Mouse (Mus musculus) E14TG2a.4 (cell line): ENCODE results near the gene Zbp1.

Experiments
- H3K27me3 ChIP-seq: 2 replicates; pipeline ENCODE4 v1.6.1; 2014; ENCODE audit warnings: low read length, control low read depth; ENCODE audit not compliant: insufficient read depth
- H3K36me3 ChIP-seq: 2 replicates; pipeline ENCODE4 v1.6.1; 2014; ENCODE audit warnings: low read length, control low read depth; ENCODE audit not compliant: insufficient read depth
- H3K4me1 ChIP-seq: replicated peaks from 2 replicates; pipeline ENCODE4 v1.6.1; 2014; ENCODE audit warnings: low read depth, low read length, control low read depth
- H3K4me3 ChIP-seq: replicated peaks from 2 replicates; pipeline ENCODE4 v1.5.1; 2014; ENCODE audit warnings: mild to moderate bottlenecking, low read length
- H3K9me3 ChIP-seq: 2 replicates; pipeline ENCODE4 v1.6.1; 2014; ENCODE audit warnings: low read length, control low read depth
- CTCF ChIP-seq: conservative IDR thresholded peaks from 2 replicates; pipeline ENCODE4 v1.5.1; 2014; ENCODE audit warnings: low read length
- NANOG ChIP-seq: IDR thresholded peaks from 2 replicates; pipeline ENCODE4 v1.6.1; 2014; ENCODE audit warnings: borderline replicate concordance, low read length, mixed read lengths
- POU5F1 ChIP-seq: IDR thresholded peaks from 2 replicates; pipeline ENCODE4 v1.6.1; 2014; ENCODE audit warnings: low read length, borderline replicate concordance

Zbp1 gene

GRCm38 (mm10) chr2:173216840-173217239 lies 1.9 kb downstream of the Zbp1 start:
- H3K36me3 ChIP-seq, result no peaks in the 10 kb centered on the region
- TF ChIP-seq POU5F1 (no peak), NANOG (no peak), CTCF (no peak)
- H3K27me3 ChIP-seq, result peaks cover 19% of the 10 kb centered on the region
- H3K9me3 ChIP-seq, result no peaks in the 10 kb centered on the region
- H3K4me3 ChIP-seq, result 0 out of 2 replicates have a peak overlapping the region, but pooled peaks have one; percentile 1
- peaks cover 35% of the 10 kb centered on the region for H3K4me1 ChIP-seq

GRCm38 (mm10) chr2:173212227-173212626 lies 6.5 kb downstream of the Zbp1 start:
- Histone ChIP-seq H3K27me3 (peaks cover 17% of the 10 kb centered on the region), H3K4me1 (peaks cover 22% of the 10 kb centered on the region), H3K4me3 (no peak overlapping the region), H3K9me3 (no peaks in the 10 kb centered on the region), H3K36me3 (no peaks in the 10 kb centered on the region)
- TF ChIP-seq CTCF (no peak), POU5F1 (no peak), NANOG (no peak)

- TF ChIP-seq CTCF (no peak), NANOG (no peak), POU5F1 (no peak)
- Histone ChIP-seq H3K36me3 (no peaks in the 10 kb centered on the region), H3K4me1 (peaks cover 26% of the 10 kb centered on the region), H3K4me3 (no peak overlapping the region), H3K27me3 (peaks cover 3% of the 10 kb centered on the region; the same call in 1 of the 2 replicates), H3K9me3 (no peaks in the 10 kb centered on the region)
Measured at GRCm38 (mm10) chr2:173209091-173209815, 9.5 kb downstream of the Zbp1 start.

GRCm38 (mm10) chr2:173207051-173207450 lies 11.7 kb downstream of the Zbp1 start:
- TF ChIP-seq NANOG (no peak), CTCF (no peak), POU5F1 (no peak)
- H3K4me3 ChIP-seq, result no peak overlapping the region
- H3K9me3 ChIP-seq, result no peaks in the 10 kb centered on the region
- peaks cover 42% of the 10 kb centered on the region for H3K4me1 ChIP-seq
- H3K36me3 ChIP-seq, result no peaks in the 10 kb centered on the region
- H3K27me3 ChIP-seq, result peaks cover 4% of the 10 kb centered on the region

- Histone ChIP-seq H3K27me3 (peaks cover 8% of the 10 kb centered on the region), H3K4me3 (peak overlapping the region; percentile 43; the same call in 1 of the 2 replicates), H3K36me3 (no peaks in the 10 kb centered on the region), H3K4me1 (peaks cover 33% of the 10 kb centered on the region), H3K9me3 (no peaks in the 10 kb centered on the region)
- TF ChIP-seq NANOG (no peak), CTCF (no peak), POU5F1 (no peak)
Measured at GRCm38 (mm10) chr2:173205563-173206099, 13.1 kb downstream of the Zbp1 start.

- peaks cover 30% of the 10 kb centered on the region for H3K4me1 ChIP-seq
- no peaks in the 10 kb centered on the region for H3K36me3 ChIP-seq
- H3K27me3 ChIP-seq, result peaks cover 8% of the 10 kb centered on the region
- H3K4me3 ChIP-seq, result no peak overlapping the region
- TF ChIP-seq CTCF (no peak), NANOG (no peak), POU5F1 (no peak)
- no peaks in the 10 kb centered on the region for H3K9me3 ChIP-seq
Measured at GRCm38 (mm10) chr2:173204671-173205070, 14.1 kb downstream of the Zbp1 start.

GRCm38 (mm10) chr2:173203726-173204125 lies 15.0 kb downstream of the Zbp1 start:
- H3K9me3 ChIP-seq, result no peaks in the 10 kb centered on the region
- H3K4me3 ChIP-seq, result no peak overlapping the region
- H3K27me3 ChIP-seq, result peaks cover 8% of the 10 kb centered on the region
- no peaks in the 10 kb centered on the region for H3K36me3 ChIP-seq
- TF ChIP-seq NANOG, result no peak
- no peak for TF ChIP-seq POU5F1
- no peak for TF ChIP-seq CTCF
- H3K4me1 ChIP-seq, result peaks cover 30% of the 10 kb centered on the region

- Histone ChIP-seq H3K4me3 (no peak overlapping the region), H3K4me1 (peaks cover 30% of the 10 kb centered on the region), H3K9me3 (no peaks in the 10 kb centered on the region), H3K36me3 (no peaks in the 10 kb centered on the region), H3K27me3 (peaks cover 8% of the 10 kb centered on the region)
- no peak for TF ChIP-seq POU5F1
- no peak for TF ChIP-seq CTCF
Measured at GRCm38 (mm10) chr2:173202924-173203689, 15.6 kb downstream of the Zbp1 start.
